Mouse (Mus musculus) CD4-positive, CD25-positive, alpha-beta regulatory T cell, adult 9 weeks (primary cell): Measurements from ENCODE around the gene Jph3. TPM values are rescaled to one million over a fixed set of nuclear protein-coding genes. Genes with fewer than 3 reads are reported as not detected.

Source experiments
- polyA plus RNA-seq: library from polyadenylated mRNA; unstranded; fragments of 100-300 nt; shearing (Covaris generic); gene quantifications from one replicate; pipeline ENCODE4 v1.2.1, GENCODE M21; 2017

Gene Jph3
- 0.26 TPM for polyA plus RNA-seq

DNA sequence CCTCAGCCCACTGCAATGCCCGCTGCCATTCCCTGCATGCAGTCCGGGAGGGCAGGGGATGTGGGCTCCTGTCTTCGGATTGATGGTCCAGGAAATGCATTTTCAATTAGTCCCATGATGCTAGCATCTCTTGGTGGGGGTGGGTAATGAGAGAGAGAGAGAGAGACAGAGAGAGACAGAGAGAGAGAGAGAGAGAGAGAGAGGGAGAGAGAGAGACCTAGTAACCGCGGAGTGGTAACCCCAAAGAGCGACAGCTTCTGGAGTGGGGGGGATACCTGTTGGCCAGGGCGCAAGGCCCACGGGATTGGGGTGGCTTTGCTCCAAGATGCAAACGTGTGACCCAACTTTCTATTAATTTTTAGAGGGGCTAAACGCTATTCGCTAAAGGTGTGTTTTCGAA is at the start of gene Jph3:
TSS of gene Jph3 (plus strand) at position 301 of the 400 bp plus-strand sequence.

GRCm38 (mm10) chr8:121829048-121829776 is 99.8 kb downstream of the Jph3 start, which contains the start of gene Klhdc4:
Gene Klhdc4, minus strand, starts transcription at chr8:121829569.

Other genes with a start within 250 kb of the Jph3 start
- not detected for gene 1700018B08Rik, start 185.3 kb upstream of the Jph3 start, polyA plus RNA-seq
- gene Fbxo31, start 150.8 kb upstream of the Jph3 start, polyA plus RNA-seq: 2.4 TPM
- 382 TPM for gene Map1lc3b, start 139.3 kb upstream of the Jph3 start, polyA plus RNA-seq
- 0.27 TPM for gene Zcchc14, start 76.7 kb upstream of the Jph3 start, polyA plus RNA-seq
- 43.8 TPM for gene Klhdc4, start 99.9 kb downstream of the Jph3 start, polyA plus RNA-seq
- 2.6 TPM for gene Slc7a5, start 178.1 kb downstream of the Jph3 start, polyA plus RNA-seq
- gene Car5a, start 215.3 kb downstream of the Jph3 start, polyA plus RNA-seq: not detected
- gene Banp, start 220.1 kb downstream of the Jph3 start, polyA plus RNA-seq: 42.5 TPM